Mouse (Mus musculus): ENCODE data around the gene Galnt6. TPM values are rescaled to one million over a fixed set of nuclear protein-coding genes. Genes with fewer than 3 reads are reported as not detected.

Galnt6 gene
- polyA plus RNA-seq, 1 experiment from 2014 or later: 1.6 TPM

- no peak for TF ChIP-seq EP300 (IDR thresholded peaks at IDR 0.05; ENCODE audit: low read depth)
- Histone ChIP-seq H3K9ac (replicated peaks) (peak overlapping the region; percentile 47; the same call in 1 of the 2 replicates), H3K27me3 (ENCODE audit: insufficient read depth, low read length) (no peaks in the 10 kb centered on the region), H3K4me2 (ENCODE audit: low read depth, low read length) (peak overlapping the region; percentile 64), H3K27ac (ENCODE audit: low read depth) (peak overlapping the region; percentile 52; the same call in 1 of the 2 replicates), H3K9me3 (ENCODE audit: low read length) (0 out of 2 replicates have a peak, but pooled peaks cover 4% of the 10 kb centered on the region), H3K4me3 (ENCODE audit: low read depth, low read length) (peak overlapping the region; percentile 36), H3K4me1 (ENCODE audit: insufficient read depth) (peaks cover 16% of the 10 kb centered on the region), H3K36me3 (replicated peaks; ENCODE audit: insufficient read depth, low read length) (no peaks in the 10 kb centered on the region)
- peak; percentile 40 for ATAC-seq
- peak; percentile 58 for DNase-seq
- 18% methylated on average over 12 of the region's 12 CpGs for WGBS (ENCODE audit: insufficient replicate concordance)
Observed at GRCm38 (mm10) chr15:100686989-100687388, 42.2 kb downstream of the Galnt6 start.

- Histone ChIP-seq H3K4me1 (ENCODE audit: insufficient read depth) (peaks cover 16% of the 10 kb centered on the region), H3K9ac (replicated peaks) (peak overlapping the region; percentile 47; the same call in 1 of the 2 replicates), H3K9me3 (ENCODE audit: low read length) (0 out of 2 replicates have a peak, but pooled peaks cover 4% of the 10 kb centered on the region), H3K27ac (ENCODE audit: low read depth) (peak overlapping the region; percentile 31; the same call in 1 of the 2 replicates), H3K4me2 (ENCODE audit: low read depth, low read length) (peak overlapping the region; percentile 64), H3K27me3 (ENCODE audit: insufficient read depth, low read length) (no peaks in the 10 kb centered on the region), H3K4me3 (ENCODE audit: low read depth, low read length) (peak overlapping the region; percentile 36), H3K36me3 (replicated peaks; ENCODE audit: insufficient read depth, low read length) (no peaks in the 10 kb centered on the region)
- 82% methylated on average over 6 of the region's 6 CpGs for WGBS (ENCODE audit: insufficient replicate concordance)
- no peak for DNase-seq
- ATAC-seq: no peak
- TF ChIP-seq EP300 (IDR thresholded peaks at IDR 0.05; ENCODE audit: low read depth) (no peak), CTCF (IDR thresholded peaks at IDR 0.05; ENCODE audit: low read depth) (no peak)
Observed at GRCm38 (mm10) chr15:100686434-100686833, 42.7 kb downstream of the Galnt6 start.

DNA sequence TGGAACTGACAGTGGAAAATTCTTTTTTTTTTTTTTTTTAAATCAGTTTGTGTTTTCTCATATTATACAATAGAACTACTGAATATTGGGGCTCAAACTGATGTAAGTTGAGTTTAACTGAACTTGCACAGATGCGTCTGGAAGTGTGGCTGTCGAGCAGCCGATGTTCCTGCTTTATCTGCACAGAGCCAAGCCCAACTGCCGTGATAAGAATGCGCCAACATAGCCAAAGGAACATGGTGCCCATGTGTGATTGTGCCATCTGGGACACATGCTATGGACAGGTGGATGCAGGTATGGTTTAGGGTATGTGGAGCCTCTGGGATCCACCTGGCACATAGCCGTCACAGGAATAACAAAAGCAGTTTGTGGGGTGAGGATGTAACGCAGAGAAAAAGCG, 43.3 kb downstream of the Galnt6 start:
- H3K4me1 ChIP-seq (ENCODE audit: insufficient read depth): peaks cover 20% of the 10 kb centered on the region
- WGBS (ENCODE audit: insufficient replicate concordance): 58% methylated on average over 8 of the region's 8 CpGs
- peak overlapping the region; percentile 64 for H3K4me2 ChIP-seq (ENCODE audit: low read depth, low read length)
- peak overlapping the region; percentile 47; the same call in 1 of the 2 replicates for H3K9ac ChIP-seq (replicated peaks)
- 0 out of 2 replicates have a peak, but pooled peaks cover 4% of the 10 kb centered on the region for H3K9me3 ChIP-seq (ENCODE audit: low read length)
- peak overlapping the region; percentile 31; the same call in 1 of the 2 replicates for H3K27ac ChIP-seq (ENCODE audit: low read depth)
- H3K4me3 ChIP-seq (ENCODE audit: low read depth, low read length): peak overlapping the region; percentile 36; the same call in 1 of the 2 replicates
- H3K36me3 ChIP-seq (replicated peaks; ENCODE audit: insufficient read depth, low read length): no peaks in the 10 kb centered on the region
- peak; percentile 96 for TF ChIP-seq EP300 (IDR thresholded peaks at IDR 0.05; ENCODE audit: low read depth)
- TF ChIP-seq CTCF (IDR thresholded peaks at IDR 0.05; ENCODE audit: low read depth): no peak
- DNase-seq (peak; percentile 48), ATAC-seq (peak; percentile 65)
- no peaks in the 10 kb centered on the region for H3K27me3 ChIP-seq (ENCODE audit: insufficient read depth, low read length)

DNA sequence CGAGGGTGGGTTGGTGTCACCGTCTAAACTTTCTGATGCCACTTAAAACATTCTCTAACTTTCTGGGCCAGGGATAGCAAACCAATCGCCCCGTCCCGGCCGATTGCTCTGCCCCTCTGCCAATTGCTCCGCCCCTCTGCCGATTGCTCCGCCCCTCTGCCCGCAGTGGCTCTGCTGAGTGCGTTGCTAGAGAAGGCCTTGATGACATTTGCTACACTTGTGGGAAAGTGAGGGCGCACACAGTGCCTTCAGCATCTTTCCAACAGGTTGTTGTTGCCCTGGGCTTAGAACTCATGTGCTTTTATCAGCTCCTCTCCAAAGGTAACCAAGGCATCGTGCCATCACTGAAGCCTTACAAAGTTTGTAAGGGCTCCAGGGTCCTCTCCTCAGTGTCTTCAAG, 43.9 kb downstream of the Galnt6 start:
- H3K9me3 ChIP-seq (ENCODE audit: low read length): 0 out of 2 replicates have a peak, but pooled peaks cover 1% of the 10 kb centered on the region
- peak overlapping the region; percentile 42; the same call in 1 of the 2 replicates for H3K9ac ChIP-seq (replicated peaks)
- peaks cover 26% of the 10 kb centered on the region for H3K4me1 ChIP-seq (ENCODE audit: insufficient read depth)
- peak overlapping the region; percentile 27 for H3K4me3 ChIP-seq (ENCODE audit: low read depth, low read length)
- H3K27me3 ChIP-seq (ENCODE audit: insufficient read depth, low read length): no peaks in the 10 kb centered on the region
- DNase-seq (peak; percentile 78), ATAC-seq (peak; percentile 55)
- WGBS (ENCODE audit: insufficient replicate concordance): 23% methylated on average over 13 of the region's 13 CpGs
- H3K36me3 ChIP-seq (replicated peaks; ENCODE audit: insufficient read depth, low read length): no peaks in the 10 kb centered on the region
- TF ChIP-seq CTCF (IDR thresholded peaks at IDR 0.05; ENCODE audit: low read depth) (no peak), EP300 (IDR thresholded peaks at IDR 0.05; ENCODE audit: low read depth) (no peak)
- H3K4me2 ChIP-seq (ENCODE audit: low read depth, low read length): peak overlapping the region; percentile 64
- peak overlapping the region; percentile 71; the same call in 1 of the 2 replicates for H3K27ac ChIP-seq (ENCODE audit: low read depth)

GRCm38 (mm10) chr15:100684450-100684849, 44.7 kb downstream of the Galnt6 start:
- H3K27ac ChIP-seq (ENCODE audit: low read depth): peak overlapping the region; percentile 71
- H3K9ac ChIP-seq (replicated peaks): peak overlapping the region; percentile 42; the same call in 1 of the 2 replicates
- H3K36me3 ChIP-seq (replicated peaks; ENCODE audit: insufficient read depth, low read length): no peaks in the 10 kb centered on the region
- no peak for TF ChIP-seq EP300 (IDR thresholded peaks at IDR 0.05; ENCODE audit: low read depth)
- TF ChIP-seq CTCF (IDR thresholded peaks at IDR 0.05; ENCODE audit: low read depth): no peak
- H3K4me1 ChIP-seq (ENCODE audit: insufficient read depth): peaks cover 31% of the 10 kb centered on the region
- 49% methylated on average over 10 of the region's 10 CpGs for WGBS (ENCODE audit: insufficient replicate concordance)
- DNase-seq (no peak), ATAC-seq (peak; percentile 50)
- H3K4me3 ChIP-seq (ENCODE audit: low read depth, low read length): peak overlapping the region; percentile 27
- H3K27me3 ChIP-seq (ENCODE audit: insufficient read depth, low read length): no peaks in the 10 kb centered on the region
- peak overlapping the region; percentile 64 for H3K4me2 ChIP-seq (ENCODE audit: low read depth, low read length)
- no peaks in the 10 kb centered on the region for H3K9me3 ChIP-seq (ENCODE audit: low read length)

DNA sequence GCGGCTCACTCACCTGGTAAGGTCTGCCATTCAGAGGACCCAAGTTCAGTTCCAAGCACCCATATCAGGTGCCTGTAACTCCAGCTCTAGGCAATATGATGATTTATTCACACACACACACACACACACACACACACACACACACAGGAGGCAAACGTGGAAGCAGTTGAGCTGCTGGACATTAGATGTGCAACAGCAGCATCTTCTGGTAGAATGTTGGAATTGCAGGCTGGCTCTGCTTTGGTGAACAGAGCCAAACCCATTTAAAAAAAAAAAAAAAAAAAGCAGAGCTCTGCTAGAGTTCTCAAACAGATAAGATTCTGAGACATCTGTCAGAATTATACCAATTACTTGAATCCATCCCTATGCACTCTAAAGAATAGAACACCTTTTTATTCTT, 46.1 kb downstream of the Galnt6 start:
- no peaks in the 10 kb centered on the region for H3K9me3 ChIP-seq (ENCODE audit: low read length)
- H3K27ac ChIP-seq (ENCODE audit: low read depth): no peak overlapping the region
- WGBS (ENCODE audit: insufficient replicate concordance): 50% methylated on average over 2 of the region's 2 CpGs
- TF ChIP-seq CTCF (IDR thresholded peaks at IDR 0.05; ENCODE audit: low read depth) (peak; percentile 97), EP300 (IDR thresholded peaks at IDR 0.05; ENCODE audit: low read depth) (no peak)
- peaks cover 39% of the 10 kb centered on the region for H3K4me1 ChIP-seq (ENCODE audit: insufficient read depth)
- H3K36me3 ChIP-seq (replicated peaks; ENCODE audit: insufficient read depth, low read length): no peaks in the 10 kb centered on the region
- H3K27me3 ChIP-seq (ENCODE audit: insufficient read depth, low read length): no peaks in the 10 kb centered on the region
- ATAC-seq (peak; percentile 43), DNase-seq (peak; percentile 89)
- H3K4me2 ChIP-seq (ENCODE audit: low read depth, low read length): no peak overlapping the region
- H3K4me3 ChIP-seq (ENCODE audit: low read depth, low read length): no peak overlapping the region
- no peak overlapping the region for H3K9ac ChIP-seq (replicated peaks)

All from liver, postnatal 0 days (tissue).